Mouse (Mus musculus): ENCODE data around the gene Brix1.
"Not testable (repeated sequence)": the region's sequence is repeated elsewhere in the genome, so short reads cannot be mapped to it uniquely, and the experiment has no call there.

Gene Brix1

DNA sequence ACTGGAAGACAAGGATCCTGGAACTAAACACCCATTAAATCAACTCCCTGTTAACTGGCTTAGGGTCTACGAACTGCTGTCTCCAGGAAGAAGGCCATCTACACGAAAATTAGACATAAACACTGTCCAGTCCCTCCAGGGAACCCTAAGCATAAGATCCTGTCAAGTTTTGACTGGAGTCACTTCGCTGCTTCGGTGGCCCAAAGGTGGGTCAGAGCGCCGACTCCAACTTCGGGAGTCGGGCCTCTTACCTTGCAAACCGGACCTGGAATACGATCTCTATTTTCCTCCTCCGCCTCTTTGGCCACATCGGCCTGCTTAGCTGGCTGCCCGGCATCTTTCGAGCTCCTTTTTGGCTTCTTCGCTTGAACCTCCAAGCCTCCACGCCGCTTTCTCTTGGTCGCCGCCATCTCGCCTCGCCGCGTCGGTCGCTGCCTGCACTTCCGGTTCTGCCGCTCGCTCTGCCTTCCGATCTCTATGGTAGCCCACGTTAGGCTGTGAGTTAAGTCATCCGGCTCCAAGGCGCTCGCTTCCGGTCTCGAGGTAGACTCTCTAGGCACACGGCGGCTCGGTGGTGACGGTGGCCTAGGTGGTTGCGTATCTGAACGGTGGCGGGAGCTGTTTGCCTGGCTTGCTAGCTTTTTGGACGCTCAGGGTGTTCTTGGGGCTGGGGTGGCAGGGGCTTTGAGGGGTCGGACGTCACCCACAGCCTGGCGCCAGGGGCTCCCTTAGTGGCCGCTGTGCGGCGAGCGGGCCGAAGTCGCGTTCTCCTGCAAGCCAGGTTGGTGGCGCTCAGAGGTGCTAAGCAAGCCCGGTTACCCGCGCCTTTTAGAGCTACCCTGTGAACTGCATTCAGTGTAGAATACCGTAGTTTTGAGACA is at the start of gene Brix1, which contains the start of gene Rad1:
Brix1 (minus strand) TSS at position 464 of the 881 bp plus-strand sequence.
Rad1 (plus strand) TSS at position 535 of the 881 bp plus-strand sequence.
- in situ Hi-C loops (cut with MboI; ENCODE audit: low pct_unique_long_range_greater_than_20kb in 1 of 2, low sequenced_read_pairs in 2 of 2, unreplicated experiment in 1 of 2), result loop anchor here (10.0 to 25.0 kb wide), 3 partner anchors 227 to 909 kb away; partner anchors contain the start of genes Tars (in 2 of the 2) and Rai14 (in 1 of the 2)

DNA sequence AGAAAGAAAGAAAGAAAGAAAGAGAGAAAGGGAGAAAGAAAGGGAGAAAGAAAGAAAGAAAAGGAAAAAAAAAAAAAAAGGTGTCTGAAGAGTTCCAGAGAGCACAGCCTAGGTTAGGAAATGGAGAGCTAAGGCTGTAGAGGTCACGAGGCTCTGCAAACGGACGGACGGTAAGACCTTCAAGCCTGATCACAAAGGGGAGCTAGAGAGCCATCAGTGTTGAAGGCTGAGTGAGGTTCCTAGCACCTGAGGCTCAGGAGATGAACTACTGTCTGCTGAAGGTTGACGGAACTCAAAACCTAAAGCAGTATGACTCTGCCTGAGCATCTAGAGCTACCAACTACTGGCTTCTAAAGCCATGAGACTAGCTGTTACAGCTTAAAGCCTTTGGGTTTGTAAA is 48.8 kb upstream of the Brix1 start:
- in situ Hi-C loops (cut with MboI; ENCODE audit: low pct_unique_long_range_greater_than_20kb in 1 of 2, low sequenced_read_pairs in 2 of 2, unreplicated experiment in 1 of 2), result no loop called here

DNA sequence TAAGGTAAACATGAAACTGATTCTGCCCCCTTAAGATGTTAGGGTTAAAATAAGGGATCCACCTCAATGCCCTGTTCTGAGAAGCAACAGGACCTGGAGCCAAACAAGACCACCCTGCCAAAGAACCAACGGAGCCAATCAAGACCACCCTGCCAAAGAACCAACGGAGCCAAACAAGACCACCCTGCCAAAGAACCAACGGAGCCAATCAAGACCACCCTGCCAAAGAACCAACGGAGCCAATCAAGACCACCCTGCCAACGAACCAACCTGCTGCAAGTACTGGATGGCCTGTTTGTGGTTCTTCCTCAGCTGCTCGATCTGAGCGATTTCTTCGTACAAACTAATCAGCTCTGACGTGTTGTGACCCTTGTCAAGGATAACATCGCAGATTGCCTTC is 47.6 kb upstream of the Brix1 start:
- in situ Hi-C loops (cut with MboI; ENCODE audit: low pct_unique_long_range_greater_than_20kb in 1 of 2, low sequenced_read_pairs in 2 of 2, unreplicated experiment in 1 of 2), result not testable (repeated sequence)

DNA sequence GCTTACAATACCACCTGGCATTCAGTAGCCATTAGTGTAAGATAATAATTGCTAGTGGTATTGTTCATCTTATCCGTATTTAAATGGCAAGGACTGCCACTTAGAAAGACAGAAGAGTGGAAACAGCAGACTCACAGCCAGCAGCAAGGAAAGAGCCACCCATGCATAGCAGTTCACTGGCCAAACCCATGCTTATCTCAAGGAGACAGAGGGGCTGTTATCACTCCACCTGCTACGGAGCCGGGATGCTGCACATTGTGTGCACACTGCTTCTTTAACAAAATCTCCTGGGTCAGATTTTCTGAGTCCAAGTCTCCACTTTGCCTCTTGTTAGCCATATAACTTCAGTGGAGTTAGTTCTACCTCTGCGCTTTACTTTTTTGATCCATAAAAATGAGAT is 45.6 kb upstream of the Brix1 start:
- in situ Hi-C loops (cut with MboI; ENCODE audit: low pct_unique_long_range_greater_than_20kb in 1 of 2, low sequenced_read_pairs in 2 of 2, unreplicated experiment in 1 of 2), result no loop called here

DNA sequence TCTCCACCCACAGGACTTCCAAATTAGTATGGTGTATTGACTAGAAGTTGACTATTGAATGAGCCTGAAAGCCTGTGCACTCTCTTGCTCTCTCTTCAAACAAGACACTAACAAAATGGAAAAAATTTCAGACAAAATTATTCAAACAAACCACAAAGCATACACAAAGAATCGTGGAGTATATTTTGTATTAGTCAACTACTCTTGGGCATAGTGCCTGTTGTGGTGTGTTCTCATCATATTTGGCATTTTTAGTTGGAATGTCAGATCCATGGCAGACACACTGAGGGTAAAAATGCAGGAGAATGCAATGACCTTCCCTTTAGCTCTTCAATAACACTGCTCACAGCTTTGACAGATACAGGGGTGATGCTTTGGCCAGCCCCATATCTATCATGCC is 40.1 kb upstream of the Brix1 start:
- in situ Hi-C loops (cut with MboI; ENCODE audit: low pct_unique_long_range_greater_than_20kb in 1 of 2, low sequenced_read_pairs in 2 of 2, unreplicated experiment in 1 of 2), result no loop called here

DNA sequence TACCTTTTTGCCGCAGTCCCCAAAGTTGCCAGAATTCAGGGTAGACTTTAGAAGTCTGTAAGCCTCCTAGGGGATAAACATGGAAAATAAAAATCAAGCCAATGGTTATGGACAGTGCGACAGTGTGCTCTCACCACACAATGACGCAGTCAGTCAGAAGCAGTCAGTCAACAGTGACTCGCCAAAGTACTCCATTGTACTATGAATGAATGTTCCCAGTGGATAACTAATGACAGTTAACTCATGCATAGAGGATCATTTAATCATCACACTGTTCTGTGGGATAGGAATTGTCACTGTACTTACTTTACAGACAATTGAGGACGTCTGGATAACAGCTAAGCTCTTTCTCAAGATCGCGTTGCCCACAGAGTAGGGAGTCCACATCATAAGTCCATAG is 29.4 kb upstream of the Brix1 start:
- in situ Hi-C loops (cut with MboI; ENCODE audit: low pct_unique_long_range_greater_than_20kb in 1 of 2, low sequenced_read_pairs in 2 of 2, unreplicated experiment in 1 of 2), result loop anchor here in 1 of 2 experiments (25.0 kb wide), 1 partner anchor 372 kb away; no protein-coding TSS in a partner anchor

DNA sequence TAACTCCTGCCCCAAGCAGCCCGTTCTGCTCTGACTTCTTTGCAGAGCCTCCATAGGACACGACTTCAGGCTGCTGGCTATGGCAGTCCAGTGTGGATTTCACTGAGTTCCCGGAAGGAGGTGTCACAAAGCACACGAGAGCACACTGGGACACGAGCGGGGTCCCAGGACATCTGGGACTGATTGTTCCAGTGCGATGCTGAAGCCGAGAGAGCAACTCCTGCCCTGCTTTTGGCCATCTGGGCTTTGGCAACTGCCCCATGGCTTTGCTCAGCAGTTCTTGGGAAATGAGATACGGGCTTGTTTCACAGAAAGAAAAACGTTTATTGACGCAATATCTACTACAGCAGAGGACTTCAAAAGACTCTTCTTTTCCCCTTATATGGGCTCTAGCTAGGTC is 20.4 kb upstream of the Brix1 start:
- in situ Hi-C loops (cut with MboI; ENCODE audit: low pct_unique_long_range_greater_than_20kb in 1 of 2, low sequenced_read_pairs in 2 of 2, unreplicated experiment in 1 of 2), result loop anchor here (10.0 to 25.0 kb wide), 2 partner anchors 359 to 381 kb away; no protein-coding TSS in a partner anchor

DNA sequence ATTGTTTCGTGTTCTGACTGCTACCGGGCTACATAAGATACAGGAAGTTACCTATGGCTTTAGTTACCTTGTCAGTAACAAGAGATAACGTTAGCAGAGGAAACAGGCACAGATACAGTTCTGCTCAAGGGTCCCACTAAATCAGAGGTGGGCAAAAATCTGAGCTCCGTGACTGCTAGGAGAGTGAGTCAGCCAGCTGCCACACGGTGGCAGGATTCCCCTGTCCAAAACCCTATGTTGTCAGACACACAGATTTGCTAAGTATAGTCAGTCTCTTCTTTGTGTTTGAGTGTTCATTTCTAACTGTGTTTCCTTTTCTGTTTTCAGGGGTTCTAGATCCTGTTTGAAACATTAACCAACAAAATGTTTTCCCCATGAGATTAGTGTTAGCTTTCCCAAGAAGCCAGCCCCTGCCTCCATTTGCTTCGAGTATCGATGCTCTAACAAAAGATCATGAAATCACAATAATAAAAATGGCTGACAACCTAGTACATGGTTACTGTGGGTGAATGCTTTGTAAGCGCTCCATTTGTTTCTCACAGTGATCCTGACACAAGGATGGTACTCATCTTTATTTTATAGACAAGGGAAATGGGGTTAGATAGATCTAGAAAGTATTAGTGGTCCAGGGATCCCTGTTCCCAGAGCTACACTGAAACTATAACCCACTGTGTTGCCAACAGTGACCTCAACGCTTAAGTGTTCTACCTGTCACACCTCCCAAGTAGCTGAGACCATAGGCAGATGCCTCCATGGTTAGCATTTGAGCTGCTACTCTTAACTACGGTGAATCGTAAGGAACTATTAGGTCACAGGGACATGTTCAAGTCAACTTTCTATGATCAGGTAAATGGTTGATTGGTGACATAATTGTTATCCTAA is 15.3 kb upstream of the Brix1 start:
- in situ Hi-C loops (cut with MboI; ENCODE audit: low pct_unique_long_range_greater_than_20kb in 1 of 2, low sequenced_read_pairs in 2 of 2, unreplicated experiment in 1 of 2), result loop anchor here (10.0 to 25.0 kb wide), 2 partner anchors 364 to 386 kb away; no protein-coding TSS in a partner anchor

DNA sequence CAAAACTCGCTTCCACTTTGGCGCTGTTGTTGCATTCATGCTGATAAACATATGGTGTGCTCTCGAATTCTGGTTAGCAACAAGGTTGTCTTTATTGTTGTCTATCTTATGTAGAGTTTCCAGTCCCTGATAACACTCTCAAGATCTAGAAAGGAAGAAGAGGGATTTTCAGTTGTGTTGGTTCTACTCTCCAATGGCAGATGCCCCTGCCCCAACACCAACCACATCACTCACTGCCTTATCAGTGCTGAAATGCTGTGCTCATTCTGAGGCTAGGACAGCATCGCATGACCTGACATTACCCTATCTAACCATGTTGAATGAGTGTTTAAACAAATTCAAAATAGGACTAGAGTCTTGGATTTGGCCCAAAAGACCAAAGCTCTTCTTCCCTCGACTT is 14.3 kb upstream of the Brix1 start:
- in situ Hi-C loops (cut with MboI; ENCODE audit: low pct_unique_long_range_greater_than_20kb in 1 of 2, low sequenced_read_pairs in 2 of 2, unreplicated experiment in 1 of 2), result loop anchor here (10.0 to 25.0 kb wide), 2 partner anchors 365 to 387 kb away; no protein-coding TSS in a partner anchor

DNA sequence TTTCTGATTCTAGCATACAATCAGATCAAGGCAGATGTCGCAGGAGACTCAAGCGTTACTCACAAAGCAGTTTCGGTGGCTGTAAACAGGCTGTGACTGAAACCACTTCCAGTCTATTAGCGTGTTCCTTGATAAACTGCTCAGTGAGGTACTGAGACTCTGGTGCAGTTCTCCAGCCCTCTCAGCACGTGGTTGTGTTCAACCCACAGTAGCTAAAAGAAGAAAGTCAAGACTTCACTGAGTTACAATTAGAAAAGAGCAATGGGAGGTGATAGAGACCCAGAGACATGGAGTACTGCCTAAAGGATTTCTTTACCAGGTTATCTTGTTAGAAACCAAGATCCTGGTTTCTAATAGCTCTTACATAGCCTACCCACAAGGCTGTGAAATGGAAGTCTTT is 13.8 kb upstream of the Brix1 start:
- in situ Hi-C loops (cut with MboI; ENCODE audit: low pct_unique_long_range_greater_than_20kb in 1 of 2, low sequenced_read_pairs in 2 of 2, unreplicated experiment in 1 of 2), result loop anchor here (25.0 kb wide), 2 partner anchors 213 to 888 kb away; partner anchors contain the start of genes Rai14 (in 1 of the 2) and Tars (in 1 of the 2)

DNA sequence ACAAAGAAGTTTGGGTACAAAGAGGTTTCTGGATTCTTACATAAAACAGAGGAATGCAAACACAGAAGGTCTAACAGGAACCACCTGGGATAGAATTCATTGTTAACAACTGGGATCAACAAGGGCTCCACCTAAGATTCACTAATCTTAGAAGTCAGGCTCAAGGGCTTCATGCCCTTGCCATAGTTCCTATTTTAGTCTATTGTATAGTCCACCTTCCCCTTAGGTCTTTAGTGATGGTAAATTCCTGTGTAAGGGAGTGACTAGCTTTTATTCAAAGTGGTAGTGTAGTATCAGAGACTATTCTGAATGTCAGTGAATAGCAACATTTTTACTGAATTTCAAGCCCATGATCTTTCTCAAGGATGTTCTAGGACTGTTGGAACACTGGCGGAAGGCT is 10.9 kb upstream of the Brix1 start:
- in situ Hi-C loops (cut with MboI; ENCODE audit: low pct_unique_long_range_greater_than_20kb in 1 of 2, low sequenced_read_pairs in 2 of 2, unreplicated experiment in 1 of 2), result loop anchor here (25.0 kb wide), 2 partner anchors 216 to 891 kb away; partner anchors contain the start of genes Rai14 (in 1 of the 2) and Tars (in 1 of the 2)

DNA sequence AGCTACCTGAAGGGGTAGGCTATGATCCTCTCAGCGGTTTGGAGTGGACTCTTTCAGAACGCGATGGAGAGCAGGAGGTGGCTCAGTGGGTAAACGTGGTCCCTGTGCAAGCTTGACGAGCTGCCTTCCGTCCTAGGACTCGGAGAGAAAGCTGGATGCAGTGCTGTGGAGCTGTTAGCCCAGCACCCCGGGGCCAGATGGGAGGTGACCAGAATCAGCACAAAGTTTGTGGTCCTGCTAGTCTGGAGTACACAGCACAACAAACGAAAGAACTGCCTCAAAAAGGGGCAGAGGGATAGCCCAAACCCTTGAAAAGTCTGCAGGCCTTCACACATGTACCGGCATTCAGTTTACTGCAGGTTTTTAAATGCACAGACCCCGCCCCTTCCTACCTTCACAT is 10.2 kb upstream of the Brix1 start:
- in situ Hi-C loops (cut with MboI; ENCODE audit: low pct_unique_long_range_greater_than_20kb in 1 of 2, low sequenced_read_pairs in 2 of 2, unreplicated experiment in 1 of 2), result loop anchor here (25.0 kb wide), 2 partner anchors 216 to 891 kb away; partner anchors contain the start of genes Rai14 (in 1 of the 2) and Tars (in 1 of the 2)

DNA sequence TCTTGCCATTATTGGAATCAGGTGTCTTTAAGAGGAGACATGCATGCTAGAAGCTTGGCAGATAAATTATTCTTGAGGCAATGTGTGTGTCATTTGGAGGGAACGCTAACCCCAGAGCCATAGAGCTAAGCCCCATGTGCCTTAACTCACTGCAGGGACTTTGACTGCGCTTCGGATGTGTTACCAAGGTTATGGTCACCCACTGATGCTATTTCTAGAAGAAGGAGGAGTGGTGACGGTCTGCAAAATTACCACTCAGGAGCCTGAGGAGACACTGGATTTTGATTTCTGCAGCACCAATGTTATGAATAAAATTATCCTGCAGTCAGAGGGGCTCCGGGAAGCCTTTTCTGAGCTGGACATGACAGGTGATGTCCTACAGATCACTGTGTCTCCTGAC is 4.4 kb upstream of the Brix1 start:
- in situ Hi-C loops (cut with MboI; ENCODE audit: low pct_unique_long_range_greater_than_20kb in 1 of 2, low sequenced_read_pairs in 2 of 2, unreplicated experiment in 1 of 2), result loop anchor here (25.0 kb wide), 2 partner anchors 222 to 897 kb away; partner anchors contain the start of genes Rai14 (in 1 of the 2) and Tars (in 1 of the 2)

DNA sequence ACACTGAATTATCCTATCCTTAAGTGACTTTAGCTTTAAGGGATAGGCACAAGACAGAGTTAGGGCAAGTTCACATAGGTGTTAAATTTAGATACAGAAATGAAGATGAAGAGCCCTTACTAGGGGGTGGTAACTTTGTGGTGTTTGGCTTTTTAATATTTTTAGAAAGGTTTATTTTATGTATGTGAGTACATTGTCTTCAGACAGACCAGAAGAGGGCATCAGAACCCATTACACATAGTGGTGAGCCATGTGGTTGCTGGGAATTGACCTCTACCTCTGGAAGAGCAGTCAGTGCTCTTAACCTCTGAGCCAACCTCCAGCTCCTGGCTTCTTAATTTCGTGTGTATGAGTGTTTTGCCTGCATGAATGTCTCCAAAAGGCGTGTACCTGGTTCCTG is 1.5 kb upstream of the Brix1 start:
- in situ Hi-C loops (cut with MboI; ENCODE audit: low pct_unique_long_range_greater_than_20kb in 1 of 2, low sequenced_read_pairs in 2 of 2, unreplicated experiment in 1 of 2), result loop anchor here (10.0 to 25.0 kb wide), 3 partner anchors 225 to 908 kb away; partner anchors contain the start of genes Tars (in 2 of the 2) and Rai14 (in 1 of the 2)

DNA sequence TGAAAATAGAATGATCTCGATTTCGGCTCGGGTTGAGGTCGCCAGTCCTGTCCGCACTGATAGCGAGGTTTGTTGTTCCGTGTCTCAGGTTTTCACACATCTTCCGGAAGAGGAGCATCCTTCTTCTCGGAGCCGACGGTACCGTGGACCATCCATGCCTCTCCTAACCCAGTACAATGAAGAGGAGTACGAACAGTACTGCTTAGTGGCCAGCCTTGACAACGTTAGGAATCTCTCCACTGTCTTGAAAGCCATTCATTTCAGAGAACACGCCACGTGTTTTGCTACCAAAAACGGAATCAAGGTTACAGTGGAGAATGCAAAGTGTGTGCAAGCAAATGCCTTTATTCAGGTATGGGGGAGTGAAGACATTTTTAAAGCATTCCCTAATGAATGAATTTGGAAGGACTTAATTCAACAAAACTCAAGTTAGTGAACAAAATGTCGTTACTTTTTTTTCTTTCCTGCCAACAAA is 655 bp upstream of the Brix1 start:
- in situ Hi-C loops (cut with MboI; ENCODE audit: low pct_unique_long_range_greater_than_20kb in 1 of 2, low sequenced_read_pairs in 2 of 2, unreplicated experiment in 1 of 2), result loop anchor here (10.0 to 25.0 kb wide), 3 partner anchors 226 to 908 kb away; partner anchors contain the start of genes Tars (in 2 of the 2) and Rai14 (in 1 of the 2)

DNA sequence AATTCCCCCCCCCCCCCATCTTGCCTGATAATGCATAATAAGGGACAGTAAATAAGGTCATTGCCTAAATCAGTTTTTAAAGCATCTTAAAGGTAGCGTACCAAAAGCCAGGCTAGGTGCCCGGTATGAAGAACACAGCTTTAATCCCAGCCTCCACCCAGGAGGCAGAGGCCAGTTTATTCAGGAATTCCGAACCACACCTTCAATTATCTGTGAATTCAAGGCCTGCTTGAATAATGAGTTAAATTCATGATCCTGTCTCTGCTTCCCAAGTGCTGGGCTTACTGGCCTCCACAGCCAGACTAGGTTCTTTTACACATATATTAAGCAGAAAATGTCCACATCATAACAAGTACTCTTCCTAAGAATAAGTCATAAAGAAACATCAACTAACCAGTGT is 14.8 kb downstream of the Brix1 start:
- in situ Hi-C loops (cut with MboI; ENCODE audit: low pct_unique_long_range_greater_than_20kb in 1 of 2, low sequenced_read_pairs in 2 of 2, unreplicated experiment in 1 of 2), result no loop called here

DNA sequence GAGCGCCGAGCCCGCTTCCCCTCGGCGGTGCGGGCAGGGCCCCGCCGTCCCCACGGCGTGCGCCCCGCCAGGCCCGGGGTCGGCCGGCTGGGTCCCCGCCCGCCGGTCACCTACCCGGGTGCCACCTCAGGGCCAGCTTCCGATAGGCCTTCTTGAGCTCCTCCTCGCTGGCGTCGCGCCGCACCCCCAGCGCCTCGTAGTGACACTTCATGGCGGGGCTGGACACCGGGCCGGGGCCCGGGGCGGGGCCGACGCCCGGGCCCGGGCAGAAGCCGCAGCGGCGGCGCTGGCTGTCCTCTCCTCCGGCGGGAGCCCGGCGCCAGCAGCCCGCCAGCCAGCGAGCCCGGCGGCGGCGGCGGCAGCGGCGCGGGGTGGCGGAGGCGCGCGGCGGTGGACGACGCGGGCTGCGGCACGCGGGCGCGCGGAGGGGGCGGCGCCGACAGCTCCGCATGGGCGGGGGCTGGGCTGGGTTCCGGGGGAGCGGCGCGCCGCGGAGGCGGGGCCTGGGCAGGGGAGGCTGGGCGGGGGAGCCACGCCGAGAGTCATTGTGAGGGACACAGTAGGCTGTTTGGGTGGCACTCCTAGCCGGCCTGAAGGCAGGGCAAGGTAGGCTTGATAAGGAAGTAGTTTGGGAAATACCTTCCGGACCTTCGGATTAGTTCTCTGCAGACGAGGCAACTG is 15.5 kb downstream of the Brix1 start, which contains the start of gene Dnajc21:
Dnajc21 (minus strand) TSS at position 366 of the 681 bp plus-strand sequence.
- in situ Hi-C loops (cut with MboI; ENCODE audit: low pct_unique_long_range_greater_than_20kb in 1 of 2, low sequenced_read_pairs in 2 of 2, unreplicated experiment in 1 of 2), result no loop called here

Measured in mouse embryonic stem cell (cell line).